9 mouse cellular contexts compared by ENCODE assay signal in genomic region chr6:126551862-126552395, GRCm38 (mm10). TPM values are rescaled to one million over a fixed set of nuclear protein-coding genes. Genes with fewer than 3 reads are reported as not detected.
DNase-seq lines count a peak whose midpoint lies in the region; ATAC-seq and TF ChIP-seq lines count a peak whose summit lies in the region.
"Had no signal": no experiment of that assay in that cellular context is flagged by ENCODE, and none has a peak within 500 bp of the region (broad histone marks: within the 10 kb centered on the region; RNA-seq: fewer than 3 reads in every experiment).

No protein-coding gene starts in this region.

- intact Hi-C loops in heart, postnatal 14 days (cut with DNase I) = loop anchor here (1.0 to 5.0 kb wide), 3 partner anchors 15 to 400 kb away; no protein-coding TSS in a partner anchor

- ATAC-seq in heart, embryonic 12.5 days (ENCODE audit: insufficient number of reproducible peaks, low FRiP score) = no peak
- peak; percentile 81 for ATAC-seq in forebrain, postnatal 0 days
- ATAC-seq in midbrain, embryonic 15.5 days (replicated peaks) = peak; percentile 79

- H3K9ac ChIP-seq in heart, embryonic 12.5 days = no peak overlapping the region
- H3K9ac ChIP-seq in forebrain, postnatal 0 days = no peak overlapping the region
- H3K9ac ChIP-seq in midbrain, embryonic 15.5 days = no peak overlapping the region
- H3K9ac ChIP-seq: embryonic facial prominence, embryonic 12.5 days had no signal

- no peaks in the 10 kb centered on the region for H3K9me3 ChIP-seq in heart, embryonic 12.5 days (replicated peaks)
- no peaks in the 10 kb centered on the region for H3K9me3 ChIP-seq in E14TG2a.4 (ENCODE audit: low read length)
- H3K9me3 ChIP-seq in forebrain, postnatal 0 days (ENCODE audit: low read length) = no peaks in the 10 kb centered on the region
- no peaks in the 10 kb centered on the region for H3K9me3 ChIP-seq in midbrain, embryonic 15.5 days
- H3K9me3 ChIP-seq: embryonic facial prominence, embryonic 12.5 days had no signal

- H3K27me3 ChIP-seq in heart, embryonic 12.5 days (replicated peaks) = peaks cover 19% of the 10 kb centered on the region; the same call in 1 of the 2 replicates
- H3K27me3 ChIP-seq in E14TG2a.4 (ENCODE audit: insufficient read depth, low read length) = peaks cover 11% of the 10 kb centered on the region
- no peaks in the 10 kb centered on the region for H3K27me3 ChIP-seq in forebrain, postnatal 0 days (ENCODE audit: insufficient read depth, low read length)
- no peaks in the 10 kb centered on the region for H3K27me3 ChIP-seq in midbrain, embryonic 15.5 days (replicated peaks)

- 18% methylated on average over 9 of the region's 9 CpGs for WGBS in heart, embryonic 12.5 days
- 14% methylated on average over 9 of the region's 9 CpGs for WGBS in forebrain, postnatal 0 days
- WGBS in midbrain, embryonic 15.5 days = 18% methylated on average over 9 of the region's 9 CpGs

- DNase-seq in heart, postnatal 14 days = peak; percentile 53 to 65
- DNase-seq in c-Kit-positive CD71-positive TER-119-positive erythroid progenitor cells, embryonic 14.5 days (ENCODE audit: low spot score) = peak; percentile 22
- peak; percentile 81 for DNase-seq in forebrain, postnatal 0 days
- DNase-seq in layer of hippocampus, postnatal 36 days = peak; percentile 21 to 41
- DNase-seq in right cerebral cortex, postnatal 25 days = no peak

- H3K36me3 ChIP-seq in heart, embryonic 12.5 days = no peaks in the 10 kb centered on the region
- no peaks in the 10 kb centered on the region for H3K36me3 ChIP-seq in E14TG2a.4 (ENCODE audit: insufficient read depth, low read length)
- H3K36me3 ChIP-seq in forebrain, postnatal 0 days (ENCODE audit: insufficient read depth) = no peaks in the 10 kb centered on the region
- no peaks in the 10 kb centered on the region for H3K36me3 ChIP-seq in midbrain, embryonic 15.5 days (replicated peaks)
- H3K36me3 ChIP-seq: embryonic facial prominence, embryonic 12.5 days had no signal

- H3K27ac ChIP-seq in heart, embryonic 12.5 days (ENCODE audit: poor library complexity, severe bottlenecking) = no peak overlapping the region
- no peak overlapping the region for H3K27ac ChIP-seq in forebrain, postnatal 0 days (ENCODE audit: low read depth, low read length)
- H3K27ac ChIP-seq in midbrain, embryonic 15.5 days = no peak overlapping the region
- H3K27ac ChIP-seq: embryonic facial prominence, embryonic 12.5 days had no signal

- TF ChIP-seq CTCF in E14TG2a.4 (conservative IDR thresholded peaks at IDR 0.05; ENCODE audit: low read length) = peak; percentile 94
- peak; percentile 98 for TF ChIP-seq CTCF in forebrain, postnatal 0 days (IDR thresholded peaks at IDR 0.05; ENCODE audit: low read depth)

- H3K4me3 ChIP-seq in heart, embryonic 12.5 days = no peak overlapping the region
- H3K4me3 ChIP-seq in E14TG2a.4 (replicated peaks; ENCODE audit: low read length) = no peak overlapping the region
- no peak overlapping the region for H3K4me3 ChIP-seq in forebrain, postnatal 0 days (ENCODE audit: low read depth, low read length)
- no peak overlapping the region for H3K4me3 ChIP-seq in midbrain, embryonic 15.5 days
- H3K4me3 ChIP-seq: embryonic facial prominence, embryonic 12.5 days had no signal

- no peak overlapping the region for H3K4me2 ChIP-seq in heart, embryonic 12.5 days
- H3K4me2 ChIP-seq in forebrain, postnatal 0 days (ENCODE audit: low read depth) = no peak overlapping the region
- no peak overlapping the region for H3K4me2 ChIP-seq in midbrain, embryonic 15.5 days
- H3K4me2 ChIP-seq: embryonic facial prominence, embryonic 12.5 days had no signal

- H3K4me1 ChIP-seq in heart, embryonic 12.5 days (replicated peaks) = 0 out of 2 replicates have a peak, but pooled peaks cover 5% of the 10 kb centered on the region
- H3K4me1 ChIP-seq in E14TG2a.4 (replicated peaks; ENCODE audit: low read depth, low read length) = no peaks in the 10 kb centered on the region
- H3K4me1 ChIP-seq in forebrain, postnatal 0 days (ENCODE audit: insufficient read depth) = no peaks in the 10 kb centered on the region
- H3K4me1 ChIP-seq in midbrain, embryonic 15.5 days = no peaks in the 10 kb centered on the region
- H3K4me1 ChIP-seq: embryonic facial prominence, embryonic 12.5 days had no signal

RNA-seq across cellular contexts. Expression of gene Kcna5, which starts 16.7 kb away (rescaled TPM):
- total RNA-seq in heart, postnatal 14 days (2021) = 10 to 100 TPM; 31.5 to 31.8 TPM
- 7.2 and 9.0 TPM in 2 replicates for polyA plus RNA-seq in heart, embryonic 12.5 days (2016; fragmentation: Nextera tagmentation; extraction: Ambion mirVana)
- 4.2 and 8.0 TPM in 2 replicates for total RNA-seq in forebrain, postnatal 0 days (2014; rRNA removed)
- polyA plus RNA-seq in forebrain, postnatal 0 days (2015; fragmentation: Nextera tagmentation; extraction: Ambion mirVana) = 2.4 and 3.7 TPM in 2 replicates
- total RNA-seq in layer of hippocampus, postnatal 36 days (2021) = 1 to 10 TPM; 1.3 to 1.6 TPM
- polyA plus RNA-seq in midbrain, embryonic 15.5 days (2015; fragmentation: Nextera tagmentation; extraction: Ambion mirVana) = 3.3 and 3.4 TPM in 2 replicates
